Mouse (Mus musculus) MEL (cell line): ENCODE results near the gene Hdgfl2.

Experiments used
- CTCF ChIP-seq, 3 experiments: IDR thresholded peaks in 2 of 3; conservative IDR thresholded peaks in 1 of 3; 2 replicates each; pipeline ENCODE4 v1.5.1; 2011 to 2012; ENCODE audit warnings: low read length in 3 of 3, low read depth in 2 of 3, mild to moderate bottlenecking in 2 of 3, improper control_type of control experiment in 1 of 3, inconsistent platforms in 1 of 3, mixed read lengths in 1 of 3, moderate library complexity in 1 of 3; ENCODE audit not compliant: control insufficient read depth in 1 of 3, insufficient read depth in 1 of 3, poor library complexity in 1 of 3, severe bottlenecking in 1 of 3
- EP300 ChIP-seq, 2 experiments: IDR thresholded peaks; 2 replicates each; pipeline ENCODE4 v1.6.1; 2011; ENCODE audit warnings: improper control_type of control experiment in 2 of 2, low read length in 2 of 2, low read depth in 1 of 2, mild to moderate bottlenecking in 1 of 2
- GABPA ChIP-seq: IDR thresholded peaks from 2 replicates; pipeline ENCODE4 v1.6.1; 2012; ENCODE audit warnings: low read depth, mild to moderate bottlenecking, inconsistent platforms, low read length, improper control_type of control experiment, moderate library complexity
- GATA1 ChIP-seq: IDR thresholded peaks from 2 replicates; pipeline ENCODE4 v1.6.1; 2011; ENCODE audit warnings: low read depth, low read length, improper control_type of control experiment
- MAFK ChIP-seq: IDR thresholded peaks from 2 replicates; pipeline ENCODE4 v1.6.1; 2011; ENCODE audit warnings: low read depth, mild to moderate bottlenecking, low read length, improper control_type of control experiment, borderline replicate concordance
- MAX ChIP-seq: IDR thresholded peaks from 2 replicates; pipeline ENCODE4 v1.6.1; 2011; ENCODE audit warnings: low read length, improper control_type of control experiment
- MEF2A ChIP-seq: IDR thresholded peaks from 2 replicates; pipeline ENCODE4 v1.6.1; 2014; ENCODE audit warnings: low read depth, mild to moderate bottlenecking, inconsistent platforms, low read length, improper control_type of control experiment; ENCODE audit not compliant: poor library complexity, insufficient replicate concordance, severe bottlenecking; ENCODE audit errors: extremely low read depth
- MXI1 ChIP-seq: IDR thresholded peaks from 2 replicates; pipeline ENCODE4 v1.6.1; 2011; ENCODE audit warnings: mild to moderate bottlenecking, low read depth, low read length, improper control_type of control experiment
- POLR2A ChIP-seq, 2 experiments: IDR thresholded peaks; 2 replicates each; pipeline ENCODE4 v1.6.1; 2011 to 2012; ENCODE audit warnings: low read length in 2 of 2, mild to moderate bottlenecking in 2 of 2, control low read depth in 1 of 2, improper control_type of control experiment in 1 of 2, low read depth in 1 of 2, moderate library complexity in 1 of 2; ENCODE audit not compliant: control insufficient read depth in 1 of 2, insufficient read depth in 1 of 2, poor library complexity in 1 of 2
- POLR2AphosphoS5 ChIP-seq: IDR thresholded peaks from 2 replicates; pipeline ENCODE4 v1.6.1; 2012; ENCODE audit warnings: low read depth, borderline replicate concordance, mild to moderate bottlenecking, inconsistent platforms, low read length, moderate library complexity, mixed read lengths
- TBP ChIP-seq: IDR thresholded peaks from 2 replicates; pipeline ENCODE4 v1.8.0; 2011; ENCODE audit warnings: low read depth, low read length, improper control_type of control experiment
- TCF12 ChIP-seq: IDR thresholded peaks from 2 replicates; pipeline ENCODE4 v1.6.1; 2014; ENCODE audit warnings: low read depth, mild to moderate bottlenecking, inconsistent platforms, low read length, improper control_type of control experiment, moderate library complexity
- ZNF384 ChIP-seq: IDR thresholded peaks from 2 replicates; pipeline ENCODE4 v1.6.1; 2012; ENCODE audit warnings: low read depth, mild to moderate bottlenecking, inconsistent platforms, low read length, improper control_type of control experiment

- TF ChIP-seq MEF2A (no peak), GATA1 (no peak), MXI1 (no peak), POLR2A (IDR thresholded peaks at IDR 0.05; ENCODE audit: control insufficient read depth in 1 of 2, insufficient read depth in 1 of 2, low read depth in 1 of 2, low read length in 2 of 2, poor library complexity in 1 of 2) (no peak), CTCF (IDR thresholded peaks at IDR 0.05 in 2 of 3, conservative IDR thresholded peaks at IDR 0.05 in 1 of 3; ENCODE audit: control insufficient read depth in 1 of 3, insufficient read depth in 1 of 3, low read depth in 2 of 3, low read length in 3 of 3, poor library complexity in 1 of 3, severe bottlenecking in 1 of 3) (no peak), MAX (no peak), EP300 (IDR thresholded peaks at IDR 0.05; ENCODE audit: low read depth in 1 of 2, low read length in 2 of 2) (no peak), TCF12 (no peak), POLR2AphosphoS5 (no peak), MAFK (no peak), GABPA (no peak), TBP (no peak), ZNF384 (no peak)
Measured at GRCm38 (mm10) chr17:56032127-56032733, 47.2 kb upstream of the Hdgfl2 start.
